Mouse (Mus musculus) heart, embryonic 15.5 days (tissue): ENCODE results near the gene Gm49342. TPM values are rescaled to one million over a fixed set of nuclear protein-coding genes. Genes with fewer than 3 reads are reported as not detected.
A peak's percentile ranks its signal among the peaks of the same experiment; 100 is the strongest.
"Not testable (repeated sequence)": the region's sequence is repeated elsewhere in the genome, so short reads cannot be mapped to it uniquely, and the experiment has no call there.

Experiments
- ATAC-seq: fragments of 200-750 bp; cut with Nextera tagmentation; replicated peaks from 2 replicates; pipeline ENCODE4 v1.8.0; 2017; ENCODE audit warnings: low read depth, moderate TSS enrichment; ENCODE audit not compliant: insufficient number of reproducible peaks, insufficient read depth, low FRiP score
- H3K27ac ChIP-seq: fragments of 300-500 bp; sonication (generic); 2 replicates; pipeline ENCODE4 v1.5.1; 2015; ENCODE audit warnings: mild to moderate bottlenecking, inconsistent platforms
- H3K27me3 ChIP-seq: fragments of 300-500 bp; sonication (generic); 2 replicates; pipeline ENCODE4 v1.6.1; 2015; ENCODE audit warnings: inconsistent platforms
- H3K36me3 ChIP-seq: fragments of 300-500 bp; sonication (generic); 2 replicates; pipeline ENCODE4 v1.6.1; 2015; ENCODE audit warnings: mild to moderate bottlenecking, inconsistent platforms
- H3K4me1 ChIP-seq: fragments of 300-500 bp; sonication (generic); replicated peaks from 2 replicates; pipeline ENCODE4 v1.6.1; 2015; ENCODE audit warnings: inconsistent platforms
- H3K4me2 ChIP-seq: fragments of 300-500 bp; sonication (generic); 2 replicates; pipeline ENCODE4 v1.6.1; 2015; ENCODE audit warnings: inconsistent platforms, mild to moderate bottlenecking, moderate library complexity
- H3K4me3 ChIP-seq: fragments of 300-500 bp; sonication (generic); 2 replicates; pipeline ENCODE4 v1.5.1; 2015; ENCODE audit warnings: mild to moderate bottlenecking, inconsistent platforms
- H3K9ac ChIP-seq: fragments of 300-500 bp; sonication (generic); 2 replicates; pipeline ENCODE4 v1.6.1; 2015; ENCODE audit warnings: mild to moderate bottlenecking, inconsistent platforms
- H3K9me3 ChIP-seq: fragments of 300-500 bp; sonication (generic); replicated peaks from 2 replicates; pipeline ENCODE4 v1.6.1; 2016; ENCODE audit warnings: inconsistent platforms
- WGBS: fragments of 180-500 bp; shearing (Covaris S2); methylation state at CpG from one replicate; pipeline ENCODE4 v1.1.7; 2015; ENCODE audit warnings: mixed read lengths; 5-methylcytosine and 5-hydroxymethylcytosine counted together
- polyA plus RNA-seq: library from polyadenylated mRNA; unstranded; fragments of >200 nt; fragmentation: Nextera tagmentation; extraction: Ambion mirVana; gene quantifications from 2 replicates; pipeline ENCODE4 v1.2.1, GENCODE M21; 2015

Gm49342 gene
- polyA plus RNA-seq: not detected in 2 replicates

- Histone ChIP-seq H3K4me1 (peaks cover 10% of the 10 kb centered on the region), H3K27ac (peak within 1 kb of the TSS; percentile 93), H3K9ac (peak within 1 kb of the TSS; percentile 45), H3K36me3 (no peaks in the 10 kb centered on the region), H3K27me3 (no peaks in the 10 kb centered on the region), H3K4me3 (peak within 1 kb of the TSS; percentile 61), H3K9me3 (no peaks in the 10 kb centered on the region), H3K4me2 (peak within 1 kb of the TSS; percentile 60)
- ATAC-seq: peak; percentile 96
- 13% methylated on average over 31 of the region's 31 CpGs for WGBS
Measured at GRCm38 (mm10) chr14:50943932-50944667, at the start of gene Gm49342. TSS of gene Gm49342 (plus strand) at chr14:50944517.

GRCm38 (mm10) chr14:50895407-50895806, 48.9 kb upstream of the Gm49342 start:
- Histone ChIP-seq H3K36me3 (no peaks in the 10 kb centered on the region), H3K9ac (no peak overlapping the region), H3K27me3 (peaks cover 9% of the 10 kb centered on the region; the same call in 1 of the 2 replicates), H3K27ac (no peak overlapping the region), H3K4me1 (peaks cover 20% of the 10 kb centered on the region), H3K9me3 (no peaks in the 10 kb centered on the region), H3K4me2 (no peak overlapping the region), H3K4me3 (no peak overlapping the region)
- ATAC-seq: no peak

DNA sequence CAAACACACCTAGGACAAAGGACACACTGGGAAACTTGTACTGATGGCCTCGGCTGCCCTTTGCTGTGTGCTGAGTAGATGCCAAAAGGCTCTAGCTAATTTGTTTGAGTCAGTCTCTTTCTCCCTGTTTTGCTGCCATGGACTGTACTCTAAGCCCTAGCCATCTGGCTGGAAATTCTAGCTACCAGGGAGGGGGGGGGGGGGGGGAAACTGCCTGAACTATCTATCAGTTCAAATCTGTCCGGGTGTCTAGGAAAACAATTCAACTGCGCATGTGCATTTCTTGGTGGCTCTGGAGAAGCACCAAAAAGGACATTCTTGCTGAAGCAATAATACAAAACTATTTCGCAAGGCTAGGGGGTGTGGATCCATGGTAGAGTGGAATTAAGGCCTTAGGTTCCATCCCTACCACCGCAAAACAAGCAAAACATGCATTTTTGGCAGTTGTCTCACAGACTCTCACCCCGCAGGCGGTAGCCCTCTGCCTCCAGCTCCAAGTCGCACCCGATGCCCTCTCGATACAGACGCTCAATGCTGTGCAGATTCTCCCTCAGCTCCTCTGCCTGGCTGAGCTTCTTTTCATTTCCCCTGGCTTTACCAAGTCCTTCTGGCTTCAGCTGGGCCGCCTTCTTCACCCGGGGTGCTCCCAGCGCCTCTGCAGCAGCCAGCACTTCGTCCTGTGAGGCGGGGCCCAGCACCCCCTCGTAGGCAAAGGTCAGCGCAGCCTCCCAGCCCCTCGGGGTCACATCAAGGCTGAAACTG, 48.2 kb upstream of the Gm49342 start:
- H3K27ac ChIP-seq: no peak overlapping the region
- WGBS: 20% methylated on average over 19 of the region's 19 CpGs
- peaks cover 9% of the 10 kb centered on the region; the same call in 1 of the 2 replicates for H3K27me3 ChIP-seq
- H3K36me3 ChIP-seq: no peaks in the 10 kb centered on the region
- no peak for ATAC-seq
- peak overlapping the region; percentile 51 for H3K4me3 ChIP-seq
- H3K4me1 ChIP-seq: peaks cover 20% of the 10 kb centered on the region
- H3K9ac ChIP-seq: peak overlapping the region; percentile 53
- no peaks in the 10 kb centered on the region for H3K9me3 ChIP-seq
- peak overlapping the region; percentile 91 for H3K4me2 ChIP-seq

DNA sequence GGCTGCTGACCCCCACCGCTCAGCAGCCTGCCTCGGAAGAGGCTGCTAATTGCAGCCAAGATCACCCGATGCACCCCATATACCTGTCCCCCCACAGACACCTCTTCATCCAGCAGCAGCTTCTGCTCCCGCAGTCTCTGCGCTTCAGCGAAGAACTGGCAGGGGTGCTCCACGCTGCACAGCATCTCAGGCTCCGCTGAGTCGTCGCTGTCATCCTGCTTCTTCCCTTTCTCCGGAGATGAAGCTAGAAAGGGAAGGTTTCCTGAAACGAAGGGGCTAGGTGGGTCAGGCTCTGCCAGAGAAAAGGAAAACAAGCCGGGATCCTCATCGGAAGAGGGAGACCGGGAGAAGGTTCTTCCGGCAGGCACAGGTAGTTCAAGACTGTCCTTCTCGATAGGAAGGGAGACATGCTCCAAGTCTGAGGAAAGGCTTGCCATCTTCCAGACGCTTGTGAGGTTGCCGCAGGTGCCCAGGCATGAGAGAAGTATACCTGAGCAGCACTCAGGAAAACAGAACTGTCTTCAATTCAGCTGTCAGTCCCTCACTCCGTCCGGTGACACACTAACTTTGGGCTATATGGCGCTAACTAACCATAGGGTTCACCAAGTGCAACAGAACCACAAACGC, 47.5 kb upstream of the Gm49342 start:
- Histone ChIP-seq H3K9ac (peak overlapping the region; percentile 53), H3K4me2 (peak overlapping the region; percentile 91), H3K4me3 (peak overlapping the region; percentile 51), H3K4me1 (peaks cover 20% of the 10 kb centered on the region), H3K36me3 (no peaks in the 10 kb centered on the region), H3K9me3 (no peaks in the 10 kb centered on the region), H3K27ac (no peak overlapping the region), H3K27me3 (peaks cover 9% of the 10 kb centered on the region; the same call in 1 of the 2 replicates)
- 16% methylated on average over 23 of the region's 23 CpGs for WGBS
- ATAC-seq: no peak

DNA sequence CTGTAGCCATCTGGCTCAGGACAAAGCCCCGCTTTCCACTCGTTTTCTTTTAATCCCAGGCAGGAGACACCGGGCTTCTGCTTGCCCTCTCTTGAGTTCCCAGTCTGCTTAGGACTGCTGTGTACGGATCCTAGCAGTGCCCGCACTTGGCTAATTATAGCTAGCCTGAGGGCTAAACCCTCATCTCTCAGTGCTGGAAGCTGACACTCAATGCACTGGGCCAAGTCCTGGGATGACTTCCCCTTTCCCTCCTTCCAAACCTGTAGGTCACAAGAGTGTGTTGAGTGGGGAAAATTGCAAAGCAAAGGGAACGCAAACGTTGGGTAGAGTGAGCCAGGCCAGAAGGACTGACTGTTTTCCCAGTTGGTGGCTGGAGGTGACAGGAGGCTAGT, 46.9 kb upstream of the Gm49342 start, which contains the start of gene Klhl33:
Gene Klhl33, minus strand, starts transcription at position 134 of the 392 bp plus-strand sequence.
- peak within 1 kb of the TSS; percentile 91 for H3K4me2 ChIP-seq
- no peak within 1 kb of the TSS for H3K27ac ChIP-seq
- H3K9ac ChIP-seq: peak within 1 kb of the TSS; percentile 53
- H3K4me1 ChIP-seq: peaks cover 20% of the 10 kb centered on the region
- peak within 1 kb of the TSS; percentile 51 for H3K4me3 ChIP-seq
- ATAC-seq: peak; percentile 41; the same call in 1 of the 2 replicates
- 27% methylated on average over 7 of the region's 7 CpGs for WGBS
- H3K9me3 ChIP-seq: no peaks in the 10 kb centered on the region
- H3K36me3 ChIP-seq: no peaks in the 10 kb centered on the region
- peaks cover 9% of the 10 kb centered on the region; the same call in 1 of the 2 replicates for H3K27me3 ChIP-seq

DNA sequence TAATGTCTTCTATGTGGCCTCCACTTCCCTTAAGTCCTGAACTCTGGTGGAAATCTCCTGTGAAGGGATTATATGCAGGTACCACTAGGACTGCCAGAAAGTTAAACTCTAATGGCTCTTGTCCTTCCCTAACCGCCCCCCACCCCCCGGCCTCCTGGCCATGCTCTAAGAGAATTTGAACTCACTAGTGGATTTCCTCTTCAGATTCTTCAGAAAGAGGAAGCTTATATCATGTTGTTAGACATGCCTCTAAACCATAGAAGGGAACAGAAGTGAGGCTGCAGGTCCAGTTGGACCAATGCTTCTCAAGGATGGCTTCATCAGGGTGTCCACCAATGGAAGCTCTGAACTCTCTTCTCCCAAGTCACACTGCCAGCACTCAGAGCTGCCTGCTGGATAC, 46.3 kb upstream of the Gm49342 start:
- not testable (repeated sequence) for H3K4me2 ChIP-seq, H3K36me3 ChIP-seq, H3K27ac ChIP-seq, ATAC-seq, H3K9ac ChIP-seq, H3K9me3 ChIP-seq, H3K4me3 ChIP-seq, H3K27me3 ChIP-seq
- 89% methylated on average over 2 of the region's 2 CpGs for WGBS
- H3K4me1 ChIP-seq: peaks cover 14% of the 10 kb centered on the region

DNA sequence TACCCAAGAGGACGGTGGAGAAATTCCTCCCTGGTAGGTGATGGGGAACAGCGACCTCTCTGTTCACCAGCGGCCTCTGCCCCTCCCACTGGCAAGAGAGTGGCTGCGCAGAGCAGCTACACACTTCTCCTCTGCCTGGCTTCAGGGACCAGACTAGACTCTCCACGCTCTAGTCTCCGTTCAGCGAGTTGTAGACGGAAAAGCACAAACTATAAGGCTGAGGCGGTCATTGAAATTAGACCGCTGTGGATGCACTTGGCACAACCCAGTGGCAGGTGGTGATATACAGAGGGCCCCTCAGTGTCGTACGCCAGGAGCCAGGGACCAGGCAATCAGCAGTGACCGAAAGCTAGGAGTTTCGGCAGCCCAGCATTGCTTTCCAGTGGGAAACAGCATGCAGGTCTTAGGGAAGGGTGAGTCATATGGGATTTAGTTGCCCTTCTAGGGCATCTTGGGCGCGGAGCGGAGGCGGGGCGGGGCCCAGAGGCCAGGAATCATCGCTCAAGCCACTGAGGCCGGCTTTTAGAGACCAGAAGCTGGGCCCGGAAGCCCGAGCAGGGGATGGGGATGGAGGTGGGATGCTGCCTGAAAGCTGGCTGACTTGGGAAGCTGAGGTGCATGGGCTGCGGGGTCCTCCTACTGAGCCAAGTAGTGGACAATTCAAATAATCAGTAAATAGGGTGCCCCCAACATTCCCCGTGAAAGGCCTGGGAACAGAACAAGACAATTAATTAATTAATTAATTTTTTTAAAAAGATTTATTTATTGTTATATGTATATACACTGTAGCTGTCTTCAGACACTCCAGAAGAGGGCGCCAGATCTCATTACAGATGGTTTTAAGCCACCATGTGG, 40.1 kb upstream of the Gm49342 start:
- peak overlapping the region; percentile 58 for H3K9ac ChIP-seq
- peak overlapping the region; percentile 54 for H3K4me3 ChIP-seq
- no peaks in the 10 kb centered on the region for H3K27me3 ChIP-seq
- ATAC-seq: peak; percentile 83
- H3K4me1 ChIP-seq: peaks cover 8% of the 10 kb centered on the region
- 5% methylated on average over 26 of the region's 26 CpGs for WGBS
- peak overlapping the region; percentile 89 for H3K4me2 ChIP-seq
- H3K36me3 ChIP-seq: no peaks in the 10 kb centered on the region
- H3K27ac ChIP-seq: peak overlapping the region; percentile 24; the same call in 1 of the 2 replicates
- H3K9me3 ChIP-seq: no peaks in the 10 kb centered on the region

DNA sequence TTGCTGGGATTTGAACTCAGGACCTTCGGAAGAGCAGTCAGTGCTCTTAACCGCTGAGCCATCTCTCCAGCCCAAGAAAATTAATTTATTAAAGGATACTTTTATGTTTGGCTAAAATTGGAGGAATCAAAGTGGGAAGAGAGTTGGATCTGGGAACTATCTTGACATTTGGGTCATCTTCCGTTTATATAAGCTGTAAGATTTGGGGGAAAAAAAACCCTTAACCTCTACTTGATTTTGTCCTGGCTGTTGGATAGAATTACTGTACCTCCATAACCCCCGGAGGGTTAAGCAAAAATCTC, 39.5 kb upstream of the Gm49342 start:
- no peak overlapping the region for H3K4me2 ChIP-seq
- peaks cover 8% of the 10 kb centered on the region for H3K4me1 ChIP-seq
- no peaks in the 10 kb centered on the region for H3K9me3 ChIP-seq
- no peak overlapping the region for H3K4me3 ChIP-seq
- H3K27me3 ChIP-seq: no peaks in the 10 kb centered on the region
- no peak overlapping the region for H3K27ac ChIP-seq
- H3K36me3 ChIP-seq: no peaks in the 10 kb centered on the region
- 86% methylated on average over 4 of the region's 4 CpGs for WGBS
- no peak for ATAC-seq
- no peak overlapping the region for H3K9ac ChIP-seq

GRCm38 (mm10) chr14:50905327-50905726, 39.0 kb upstream of the Gm49342 start:
- not testable (repeated sequence) for H3K9me3 ChIP-seq, ATAC-seq, H3K4me2 ChIP-seq, H3K27ac ChIP-seq, H3K9ac ChIP-seq, H3K4me1 ChIP-seq, H3K36me3 ChIP-seq, H3K4me3 ChIP-seq, H3K27me3 ChIP-seq

- H3K36me3 ChIP-seq: peaks cover 8% of the 10 kb centered on the region; the same call in 1 of the 2 replicates
- H3K27ac ChIP-seq: no peak overlapping the region
- H3K9me3 ChIP-seq: no peaks in the 10 kb centered on the region
- H3K9ac ChIP-seq: no peak overlapping the region
- ATAC-seq: no peak
- H3K27me3 ChIP-seq: no peaks in the 10 kb centered on the region
- peaks cover 8% of the 10 kb centered on the region for H3K4me1 ChIP-seq
- 70% methylated on average over 4 of the region's 4 CpGs for WGBS
- no peak overlapping the region for H3K4me3 ChIP-seq
- H3K4me2 ChIP-seq: no peak overlapping the region
Measured at GRCm38 (mm10) chr14:50908126-50908525, 36.2 kb upstream of the Gm49342 start.

DNA sequence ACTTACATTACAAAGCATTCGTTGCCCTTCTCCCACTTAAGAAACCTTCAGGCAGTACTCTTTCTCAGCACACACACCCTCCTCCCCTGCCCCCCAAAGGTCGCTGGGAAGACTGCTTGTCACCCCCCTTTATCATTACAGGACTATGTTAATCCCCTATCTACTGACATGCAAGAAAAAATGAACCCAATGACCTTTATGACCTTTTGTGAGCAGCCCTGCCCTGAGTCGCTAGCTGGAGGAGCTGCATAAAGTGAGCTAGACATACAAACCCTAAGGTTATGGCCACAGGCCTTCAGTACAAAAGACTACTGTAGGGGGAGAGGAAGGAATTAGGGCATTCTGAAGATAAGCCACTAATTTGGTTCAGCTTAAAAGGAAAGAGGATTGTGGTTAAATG, 33.0 kb upstream of the Gm49342 start:
- Histone ChIP-seq H3K4me2 (no peak overlapping the region), H3K9me3 (no peaks in the 10 kb centered on the region), H3K4me1 (no peaks in the 10 kb centered on the region), H3K9ac (no peak overlapping the region), H3K27ac (no peak overlapping the region), H3K36me3 (peaks cover 37% of the 10 kb centered on the region), H3K27me3 (no peaks in the 10 kb centered on the region), H3K4me3 (no peak overlapping the region)
- WGBS: 51% methylated on average over 3 of the region's 3 CpGs
- ATAC-seq: no peak
